Mouse (Mus musculus) embryonic stem cell, embryonic (primary cell): ENCODE measurements around the gene Nbea.

Experiments used
- CTCF ChIA-PET, 4 experiments: fragments of 300-600 bp in 2 of 4; fragments of 350-600 bp in 2 of 4; sonication (Branson Sonifier 250); formaldehyde crosslinking; loops; one replicate each; lab custom pipeline; 2022; ENCODE audit warnings: inconsistent platforms in 2 of 4; lab: Charles Lee
- POLR2A ChIA-PET, 4 experiments: fragments of 300-600 bp in 2 of 4; fragments of 350-600 bp in 2 of 4; sonication (Branson Sonifier 250); formaldehyde crosslinking; loops; one replicate each; lab custom pipeline; 2022; ENCODE audit warnings: antibody characterized with exemption in 4 of 4, inconsistent platforms in 1 of 4; lab: Charles Lee

Nbea gene

DNA sequence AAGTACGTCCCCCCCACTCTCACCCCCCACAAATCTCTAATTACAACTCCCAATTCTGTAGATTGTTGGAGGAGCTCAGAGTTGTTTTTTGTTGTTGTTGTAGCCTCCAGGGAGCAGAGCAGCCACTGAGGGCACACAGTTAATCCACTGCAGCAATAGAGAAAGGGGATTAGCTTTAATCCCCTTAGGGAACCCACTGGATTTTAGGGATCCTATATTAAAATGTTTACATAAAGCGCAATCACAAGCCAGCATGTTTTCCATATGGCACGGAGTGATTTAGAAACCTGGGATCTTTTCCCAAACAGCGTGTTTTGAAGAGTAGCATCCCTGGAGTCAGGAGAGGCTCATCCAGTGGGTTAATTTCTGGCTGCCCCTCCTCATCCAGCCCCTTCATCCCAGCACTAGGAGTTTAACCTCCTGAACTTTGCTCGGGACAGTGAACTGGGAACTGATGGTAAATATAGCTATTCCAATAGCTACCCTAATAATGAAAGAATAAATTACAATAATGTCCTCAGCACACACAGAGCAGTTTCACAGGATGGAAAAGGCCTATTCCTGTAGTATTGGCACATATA is 394.8 kb downstream of the Nbea start:
- POLR2A ChIA-PET = interaction anchor here in 1 of 4 experiments (1.5 kb wide), 1 partner anchor 15 kb away, joined by 3 read pairs; no protein-coding TSS in a partner anchor
- CTCF ChIA-PET = no interaction called here

- ChIA-PET CTCF (interaction anchor here in 1 of 4 experiments (0.6 kb wide), 1 partner anchor 434 kb away, joined by 3 read pairs; no protein-coding TSS in a partner anchor), POLR2A (no interaction called here)
These were observed 395.3 kb downstream of the Nbea start for GRCm38 (mm10) chr3:55788214-55788586.

DNA sequence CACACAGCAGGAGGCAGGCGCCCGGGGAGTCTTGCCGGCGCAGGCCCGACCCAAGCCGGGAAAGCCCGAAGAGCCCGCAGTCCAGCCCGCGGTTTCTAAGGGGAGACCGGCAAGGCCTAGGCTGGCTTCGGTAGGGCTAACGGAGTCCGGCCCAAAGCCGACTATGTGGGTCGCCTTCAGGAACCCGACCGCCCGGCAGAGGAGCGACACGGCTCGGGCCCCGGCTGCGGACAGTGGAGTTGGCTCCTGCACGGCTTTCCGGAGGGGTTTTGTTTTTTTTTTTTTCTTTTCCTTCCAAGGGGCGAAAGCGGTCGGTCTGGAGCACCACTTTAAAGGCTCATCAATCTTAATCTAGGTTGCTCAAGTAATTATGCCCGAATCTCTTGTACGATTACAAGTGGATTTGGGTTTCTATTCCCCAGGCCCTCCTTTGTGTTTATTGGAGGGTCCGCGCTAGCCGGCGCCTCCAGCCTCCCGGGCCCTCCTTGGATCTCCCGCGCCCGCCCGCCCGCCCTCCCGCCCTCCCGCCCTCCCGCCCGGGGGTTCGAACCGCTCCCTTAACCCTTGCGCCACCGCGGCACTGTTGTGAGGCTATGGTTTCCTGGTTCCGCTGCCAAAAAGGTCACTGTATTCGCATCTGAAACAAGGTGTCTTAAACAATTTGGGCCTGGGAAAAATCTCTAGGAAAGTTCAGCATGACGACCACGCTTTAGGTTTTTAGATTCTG is 395.9 kb downstream of the Nbea start:
- ChIA-PET CTCF (interaction anchor here in 1 of 4 experiments (0.6 kb wide), 1 partner anchor 433 kb away, joined by 3 read pairs; no protein-coding TSS in a partner anchor), POLR2A (no interaction called here)

- POLR2A ChIA-PET = no interaction called here
- CTCF ChIA-PET = no interaction called here
These were observed 396.5 kb downstream of the Nbea start for GRCm38 (mm10) chr3:55786835-55787486.

DNA sequence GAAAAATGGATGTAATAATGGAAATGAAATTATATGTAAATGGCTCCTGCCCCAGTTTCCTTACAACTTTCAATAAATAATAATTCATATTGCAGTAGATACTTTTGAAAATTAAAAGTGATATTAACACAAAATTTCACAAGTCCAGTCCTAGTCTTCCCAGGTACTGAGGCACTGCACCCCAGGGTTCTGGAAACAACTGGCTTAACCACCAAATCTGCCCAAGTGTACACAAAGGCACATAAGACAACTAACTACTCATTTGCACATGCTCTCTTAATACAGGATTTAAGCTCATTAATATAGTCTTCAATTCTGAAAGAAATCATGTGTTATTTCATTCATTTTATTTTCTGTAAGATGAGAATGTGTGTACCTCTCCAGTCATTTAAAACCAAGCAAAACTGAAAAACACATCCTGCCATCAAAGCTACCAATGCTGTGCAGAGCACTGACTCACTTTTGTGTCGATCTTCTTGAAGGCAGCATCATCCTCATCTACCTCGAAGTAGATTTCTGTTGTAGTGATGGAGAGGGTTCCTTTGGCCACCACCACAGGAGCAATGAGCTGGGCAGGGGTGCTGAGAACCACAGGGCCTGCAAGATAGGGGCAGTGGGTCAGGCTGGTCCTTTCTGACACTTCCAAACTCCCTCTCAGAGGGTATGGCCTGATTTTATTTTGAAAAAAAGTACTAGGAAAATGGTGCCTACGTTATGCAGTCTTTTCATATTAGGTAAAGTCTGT is 397.3 kb downstream of the Nbea start:
- ChIA-PET POLR2A (no interaction called here), CTCF (no interaction called here)

DNA sequence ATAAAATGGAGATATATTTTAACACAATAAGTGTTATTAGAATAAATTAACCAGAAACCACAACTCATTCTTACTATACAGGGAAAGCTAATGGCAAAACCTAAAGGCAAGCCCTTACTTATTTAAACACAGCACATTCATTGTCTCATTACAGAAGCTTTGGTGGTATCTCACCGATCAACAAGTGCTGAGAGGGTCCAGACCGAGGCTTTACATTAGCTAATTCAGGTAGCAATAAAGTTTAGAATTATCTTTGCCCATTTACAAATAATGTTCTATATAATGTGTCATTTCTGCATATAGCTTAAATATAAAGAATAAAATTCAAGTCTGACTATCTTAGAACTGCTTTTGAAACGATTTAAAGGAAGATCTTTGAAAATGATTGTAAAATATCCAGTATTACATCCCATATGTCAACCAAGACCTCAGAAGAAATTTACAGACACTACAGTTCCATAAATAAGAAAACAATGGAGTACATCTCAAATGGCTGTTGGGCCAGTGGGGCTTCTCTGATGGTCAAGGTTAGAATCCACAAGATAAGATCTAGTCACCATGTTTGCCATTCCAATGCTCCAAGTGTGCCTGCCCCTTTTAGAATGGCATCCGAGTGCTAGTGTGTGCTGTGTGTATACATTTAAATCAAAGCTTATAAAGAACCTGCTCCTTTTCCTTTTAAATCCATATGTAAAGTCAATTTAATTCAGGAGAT is 398.1 kb downstream of the Nbea start:
- POLR2A ChIA-PET = no interaction called here
- CTCF ChIA-PET = no interaction called here

- ChIA-PET CTCF (no interaction called here), POLR2A (no interaction called here)
These were observed 399.4 kb downstream of the Nbea start for GRCm38 (mm10) chr3:55784101-55784500.

DNA sequence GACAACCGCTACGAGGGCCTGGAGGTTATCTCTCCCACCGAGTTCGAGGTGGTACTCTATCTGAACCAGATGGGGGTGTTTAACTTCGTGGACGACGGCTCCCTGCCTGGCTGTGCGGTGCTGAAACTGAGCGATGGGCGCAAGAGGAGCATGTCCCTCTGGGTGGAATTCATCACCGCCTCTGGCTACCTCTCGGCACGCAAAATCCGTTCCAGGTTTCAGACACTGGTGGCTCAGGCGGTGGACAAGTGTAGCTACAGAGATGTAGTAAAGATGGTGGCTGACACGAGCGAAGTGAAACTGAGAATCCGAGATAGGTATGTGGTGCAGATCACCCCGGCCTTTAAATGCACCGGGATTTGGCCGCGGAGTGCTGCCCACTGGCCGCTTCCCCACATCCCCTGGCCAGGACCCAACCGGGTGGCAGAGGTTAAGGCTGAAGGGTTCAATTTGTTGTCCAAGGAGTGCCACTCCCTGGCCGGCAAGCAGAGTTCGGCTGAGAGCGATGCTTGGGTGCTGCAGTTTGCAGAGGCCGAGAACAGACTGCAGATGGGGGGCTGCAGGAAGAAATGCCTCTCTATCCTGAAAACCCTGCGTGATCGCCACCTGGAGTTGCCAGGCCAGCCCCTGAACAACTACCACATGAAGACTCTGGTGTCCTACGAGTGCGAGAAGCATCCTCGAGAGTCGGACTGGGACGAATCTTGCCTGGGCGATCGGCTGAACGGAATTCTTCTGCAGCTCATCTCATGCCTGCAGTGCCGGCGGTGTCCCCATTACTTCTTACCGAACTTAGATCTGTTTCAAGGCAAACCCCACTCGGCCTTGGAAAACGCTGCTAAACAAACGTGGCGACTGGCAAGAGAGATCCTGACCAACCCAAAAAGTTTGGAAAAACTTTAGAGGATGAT is 400.1 kb downstream of the Nbea start:
- ChIA-PET CTCF (no interaction called here), POLR2A (interaction anchor here in 1 of 4 experiments (1.3 kb wide), 1 partner anchor 20 kb away, joined by 5 read pairs; no protein-coding TSS in a partner anchor)

DNA sequence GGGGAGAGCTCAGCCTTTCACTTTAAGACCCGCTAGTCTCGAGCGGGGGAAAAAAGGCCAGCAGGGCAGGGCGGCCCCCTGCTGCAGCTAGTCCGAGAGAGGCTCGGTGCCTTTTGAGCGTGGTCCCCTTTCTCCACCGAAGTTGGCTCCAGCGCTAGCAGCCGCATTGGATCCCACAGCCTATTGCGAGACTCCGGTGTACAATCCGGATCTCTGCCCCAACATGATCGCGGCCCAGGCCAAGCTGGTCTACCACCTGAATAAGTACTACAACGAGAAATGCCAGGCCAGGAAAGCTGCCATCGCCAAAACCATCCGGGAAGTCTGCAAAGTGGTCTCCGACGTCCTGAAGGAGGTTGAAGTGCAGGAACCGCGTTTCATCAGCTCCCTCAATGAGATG is 400.7 kb downstream of the Nbea start:
- ChIA-PET CTCF (no interaction called here), POLR2A (interaction anchor here in 1 of 4 experiments (1.3 kb wide), 1 partner anchor 19 kb away, joined by 5 read pairs; no protein-coding TSS in a partner anchor)

GRCm38 (mm10) chr3:55782056-55782687 is 401.3 kb downstream of the Nbea start, which contains the start of gene Mab21l1:
Gene Mab21l1, plus strand, starts transcription at chr3:55782510.
- CTCF ChIA-PET = no interaction called here

DNA sequence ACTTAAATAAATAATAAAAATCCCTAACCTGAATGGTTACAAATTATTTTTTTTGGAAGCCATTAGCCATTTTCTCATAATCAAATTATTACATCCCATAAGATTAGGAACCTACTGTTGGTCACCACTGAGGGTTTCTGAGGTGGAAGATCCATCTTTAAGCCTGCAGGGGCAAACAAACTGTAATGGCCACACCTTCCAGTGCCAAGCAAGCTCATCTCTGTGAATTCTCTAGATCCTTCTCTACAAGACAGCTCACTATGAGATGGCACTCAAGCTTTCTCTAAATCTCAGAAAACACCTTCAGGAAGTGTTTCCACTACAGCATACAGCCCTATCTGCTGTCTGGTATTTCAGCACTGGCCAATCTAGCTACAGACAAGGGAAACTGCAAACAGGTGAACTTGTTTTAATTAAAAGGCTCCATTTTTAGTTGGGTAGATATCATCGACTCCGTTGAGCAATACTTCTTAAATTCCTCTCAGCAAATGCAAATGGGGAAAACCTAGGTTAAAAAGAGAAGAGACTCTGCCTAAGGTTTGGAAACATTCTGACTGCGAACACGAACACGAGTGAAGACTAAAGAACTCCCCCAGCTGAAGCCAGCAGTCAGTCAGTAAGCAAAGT is 402.0 kb downstream of the Nbea start:
- POLR2A ChIA-PET = interaction anchor here in 1 of 4 experiments (1.2 to 2.5 kb wide), 3 partner anchors 8 to 20 kb away, joined by 3 to 7 read pairs (median 3); no protein-coding TSS in a partner anchor
- CTCF ChIA-PET = no interaction called here

More at GRCm38 (mm10) chr3:55782056-55782687, 401.3 kb downstream of the Nbea start, which contains the start of gene Mab21l1:
- POLR2A ChIA-PET = interaction anchor here in 1 of 4 experiments (1.3 kb wide), 1 partner anchor 19 kb away, joined by 5 read pairs; no protein-coding TSS in a partner anchor

DNA sequence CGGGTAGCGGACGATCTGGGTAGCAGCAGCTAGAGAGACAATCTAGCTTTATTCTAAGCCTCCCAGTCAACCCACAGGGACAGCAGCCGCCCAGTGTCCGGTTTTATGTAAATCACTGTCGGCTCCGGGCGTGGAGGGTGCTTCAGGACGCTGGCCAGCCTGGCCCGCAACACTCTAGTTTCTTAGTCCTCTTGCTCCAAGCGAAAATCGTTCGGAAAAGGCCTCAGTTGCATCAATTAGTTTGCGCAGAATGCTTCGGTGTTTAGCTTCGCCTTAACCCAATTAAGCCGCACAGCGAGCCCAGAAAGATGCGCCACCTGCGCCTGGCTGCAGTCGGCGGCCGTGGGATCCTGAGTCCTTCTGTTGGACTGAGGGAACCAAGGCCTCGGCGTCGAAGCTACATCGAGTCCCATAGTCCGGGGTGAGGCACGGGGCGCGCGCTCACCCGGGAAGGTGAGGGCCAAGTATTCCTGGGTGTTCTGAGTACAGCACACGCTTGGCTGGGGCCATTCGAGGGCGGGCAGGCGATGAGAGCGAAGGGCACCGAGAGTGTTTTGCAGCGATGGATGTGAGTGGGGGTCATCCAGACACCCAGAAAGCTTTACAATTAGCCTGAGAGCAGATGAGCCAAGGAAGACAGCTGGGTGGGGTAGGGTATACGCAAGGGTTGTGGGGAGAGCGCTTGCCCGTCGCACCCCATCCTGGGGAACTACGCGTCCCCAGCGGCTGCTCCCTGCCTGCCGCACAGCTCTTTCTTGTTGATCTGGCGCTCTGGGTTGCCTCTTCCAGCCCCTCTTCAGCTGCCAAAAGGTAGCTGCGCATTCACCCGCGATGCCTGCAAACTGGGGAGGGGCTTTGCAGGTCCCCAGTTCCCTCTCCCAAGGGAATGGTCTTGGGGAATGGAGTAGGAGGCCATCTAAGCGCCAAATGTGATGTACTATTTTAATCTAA is 403.1 kb downstream of the Nbea start:
- ChIA-PET CTCF (no interaction called here), POLR2A (interaction anchor here in 1 of 4 experiments (1.2 to 2.5 kb wide), 3 partner anchors 9 to 21 kb away, joined by 3 to 7 read pairs (median 3); no protein-coding TSS in a partner anchor)

- ChIA-PET POLR2A (interaction anchor here in 1 of 4 experiments (2.5 kb wide), 1 partner anchor 11 kb away, joined by 7 read pairs; no protein-coding TSS in a partner anchor), CTCF (no interaction called here)
These were observed 404.5 kb downstream of the Nbea start for GRCm38 (mm10) chr3:55778764-55779730.

- CTCF ChIA-PET = no interaction called here
- POLR2A ChIA-PET = no interaction called here
These were observed 406.0 kb downstream of the Nbea start for GRCm38 (mm10) chr3:55777501-55777900.
